Mouse (Mus musculus) spleen, postnatal 4 days (tissue): ENCODE measurements around the gene Barhl1.

Experiments
- DNase-seq, 2 experiments: peaks; one replicate each; pipeline ENCODE4 v3.0.0; 2022; ENCODE audit warnings: low spot score in 2 of 2

Gene Barhl1

DNA sequence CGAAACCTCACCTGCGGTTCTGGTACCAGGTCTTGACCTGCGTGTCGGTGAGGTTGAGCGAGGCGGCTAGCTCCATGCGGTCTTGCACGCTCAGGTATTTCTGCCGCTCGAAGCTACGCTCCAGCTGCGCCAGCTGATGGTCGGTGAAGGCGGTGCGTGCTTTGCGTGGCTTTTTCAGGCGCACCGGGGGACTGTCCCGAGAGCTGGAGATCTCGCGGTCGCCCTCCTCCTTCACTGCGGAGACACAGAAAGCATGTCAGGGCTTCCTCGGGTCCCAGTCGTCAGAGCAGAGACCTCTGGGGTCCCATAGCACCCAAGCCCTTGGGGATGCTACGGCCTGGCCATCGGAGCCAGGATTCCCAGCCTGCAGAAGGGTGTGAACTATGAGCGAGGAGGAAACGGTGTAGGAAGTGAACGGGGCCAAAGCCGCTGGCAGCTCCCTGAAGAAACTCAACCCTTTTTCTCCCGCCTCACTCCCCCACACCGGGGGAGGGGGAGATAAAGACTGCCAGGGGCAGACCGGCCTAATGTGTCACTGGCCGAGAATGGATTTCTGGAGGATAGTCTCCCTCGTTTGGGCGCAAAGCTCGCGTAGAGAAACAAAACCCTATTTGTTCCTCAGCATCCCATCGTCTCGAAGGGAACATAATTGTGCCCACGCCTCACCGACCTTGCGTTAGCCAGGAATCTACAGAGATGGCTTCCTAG lies 5.0 kb downstream of the Barhl1 start:
- no peak for DNase-seq

DNA sequence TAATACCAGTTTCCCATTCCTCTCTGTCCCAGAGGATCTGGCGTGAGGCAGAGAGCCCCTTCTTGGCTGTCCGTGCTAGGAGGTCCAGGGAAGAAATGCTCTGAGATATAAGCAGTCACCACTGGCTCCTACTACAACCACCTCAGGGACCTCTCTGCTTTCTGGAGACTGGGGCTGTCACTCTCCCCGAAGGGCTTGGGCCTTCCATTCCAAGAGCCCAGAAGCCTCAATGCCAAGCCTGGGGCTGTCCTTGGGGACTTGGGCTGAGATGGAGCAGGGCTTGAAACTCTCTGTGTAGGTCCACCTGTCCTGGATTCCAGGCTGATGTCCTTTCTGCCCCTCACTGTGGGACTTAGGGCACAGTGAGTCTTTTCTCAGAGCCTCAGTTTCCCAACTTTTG lies 5.6 kb downstream of the Barhl1 start:
- DNase-seq = no peak

DNA sequence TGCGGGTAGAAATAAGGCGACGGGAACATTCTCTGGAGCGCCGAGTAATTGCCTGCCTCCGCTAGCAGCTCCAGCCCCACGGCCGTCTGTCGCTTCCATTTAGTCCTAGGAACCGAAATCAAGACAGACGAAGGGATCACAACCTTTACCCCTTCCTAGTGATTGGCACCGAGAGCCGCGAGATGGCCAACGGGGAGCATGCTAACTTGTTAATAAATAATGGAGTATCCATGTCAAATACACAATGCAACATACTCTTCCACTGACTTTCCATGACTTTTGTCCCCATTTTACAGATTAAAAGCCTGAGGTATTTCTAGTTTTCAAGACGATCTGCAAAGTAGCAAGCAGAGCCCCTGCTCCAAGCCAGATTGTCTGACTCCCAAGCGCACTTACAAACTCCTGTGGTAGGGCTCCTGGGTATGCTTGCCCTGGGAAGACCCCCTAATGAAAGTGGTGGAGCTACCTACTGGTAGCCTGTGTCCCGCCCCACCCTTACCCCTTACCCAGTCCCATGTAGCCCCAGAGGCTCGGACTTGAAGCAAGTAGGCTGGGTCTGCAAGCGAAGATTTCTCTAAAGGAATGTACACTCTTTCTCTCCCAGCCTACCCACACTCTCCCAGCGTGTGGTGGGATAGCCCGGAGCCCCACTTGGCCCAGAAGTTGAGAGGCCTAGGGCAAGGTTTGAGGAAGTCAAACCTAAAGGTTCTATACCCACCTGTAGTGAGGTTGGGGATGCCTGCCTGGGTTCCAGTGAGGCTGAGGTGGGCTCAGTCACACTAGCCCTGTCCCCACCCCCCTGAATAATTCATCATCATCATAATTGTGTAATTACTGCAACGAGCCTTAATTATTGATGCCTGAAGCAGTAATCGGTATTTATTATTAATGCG lies 6.4 kb downstream of the Barhl1 start:
- no peak for DNase-seq

DNA sequence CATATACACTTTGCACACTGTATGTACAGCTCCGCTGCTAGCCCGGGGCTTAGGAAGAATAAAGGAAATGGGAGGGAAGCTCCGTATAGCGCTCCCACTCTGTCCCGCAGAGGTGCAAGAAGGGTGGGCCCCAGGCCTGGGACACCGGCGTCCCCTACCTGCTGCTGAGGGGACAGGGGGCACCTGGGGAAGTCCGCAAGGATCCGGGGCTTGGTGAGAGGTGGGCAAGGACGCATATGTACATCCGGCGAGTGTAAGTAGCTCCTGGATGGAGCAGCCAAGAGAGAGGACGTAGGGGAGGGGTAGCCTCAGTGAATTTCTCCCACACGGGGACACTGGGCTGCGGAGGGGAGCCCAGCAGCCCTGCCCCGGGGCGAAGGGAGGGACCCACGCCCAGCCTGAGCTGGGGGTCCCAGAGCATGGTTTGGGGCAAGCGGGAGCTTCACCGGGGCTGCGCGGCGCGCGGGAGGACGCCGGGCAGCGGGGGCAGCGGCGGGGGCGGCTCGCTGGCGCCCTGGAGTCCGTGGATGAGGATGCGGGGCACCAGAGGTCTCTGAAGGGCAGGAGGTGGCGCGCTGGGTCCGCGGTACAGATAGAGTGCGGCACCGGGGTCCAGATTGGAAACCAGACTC lies 7.2 kb downstream of the Barhl1 start:
- DNase-seq = no peak

DNA sequence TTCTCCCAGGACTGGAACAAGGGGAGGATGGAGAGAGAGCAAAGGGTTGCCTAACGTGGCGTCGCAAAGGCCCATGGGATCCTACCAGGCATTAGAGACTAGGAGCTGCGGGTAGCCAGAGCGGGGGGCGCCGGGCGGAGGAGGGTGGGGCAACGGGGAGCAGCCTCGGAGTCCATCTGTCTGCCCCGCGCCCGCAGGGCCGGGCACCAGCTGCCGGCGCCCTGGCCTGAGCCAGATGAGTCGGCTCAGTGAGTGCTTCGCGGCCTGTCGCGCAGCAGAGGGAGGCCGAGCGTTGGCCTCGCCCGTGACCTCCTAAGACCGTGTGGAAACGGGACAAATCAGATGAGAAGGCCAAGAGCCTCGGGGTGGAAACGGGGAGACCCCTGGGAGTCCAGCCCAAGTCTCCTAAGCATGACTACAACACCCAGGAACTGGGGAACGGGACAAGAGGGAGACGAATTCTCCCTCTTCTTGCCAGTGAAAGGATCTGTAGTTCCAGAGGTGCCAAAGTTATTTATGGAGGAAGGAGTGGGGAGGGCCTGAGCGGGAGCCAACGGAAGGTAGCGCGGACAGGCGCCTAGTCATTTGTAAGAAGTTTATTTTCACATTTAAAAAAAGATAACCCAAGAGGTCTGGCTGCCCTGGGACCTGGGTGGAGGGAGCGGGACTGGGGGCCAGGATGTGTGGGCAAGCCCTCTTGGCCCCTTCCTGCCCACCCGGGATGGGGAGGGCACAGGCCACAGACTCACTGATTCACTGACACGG lies 7.9 kb downstream of the Barhl1 start:
- no peak for DNase-seq

DNA sequence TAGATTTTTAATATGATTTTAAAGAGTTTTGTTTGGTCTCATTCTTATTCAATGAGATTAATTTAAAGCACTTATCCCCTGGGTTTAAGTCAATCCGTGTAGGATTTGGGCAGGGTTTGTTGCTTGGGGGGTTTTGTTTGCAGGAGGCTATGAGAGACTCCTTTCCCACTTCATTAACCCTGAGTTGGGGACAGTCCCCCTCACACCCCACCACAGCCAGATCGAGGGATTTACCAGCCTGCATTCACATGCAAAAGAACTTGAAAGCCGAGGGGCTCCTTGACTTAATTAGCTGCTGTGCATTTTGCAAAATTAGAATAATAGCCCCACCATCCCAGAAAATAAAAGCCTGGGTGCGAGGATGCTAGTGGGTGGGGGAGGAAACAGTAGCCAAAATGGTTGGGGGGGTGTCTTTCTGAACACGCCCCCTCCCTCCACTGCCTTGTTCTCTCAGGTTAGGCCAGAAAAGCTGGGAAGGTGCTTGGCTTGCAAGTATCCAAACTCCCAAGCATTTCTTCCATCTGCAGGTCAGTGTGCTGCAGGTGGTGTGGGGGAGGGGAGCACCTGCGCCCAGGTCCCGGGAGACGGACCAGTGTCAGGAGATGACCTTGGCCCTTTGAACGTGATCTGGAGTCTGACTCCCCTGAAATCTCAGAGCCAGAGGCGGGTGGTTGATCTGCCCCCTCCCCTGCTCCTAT lies 8.6 kb downstream of the Barhl1 start:
- DNase-seq = no peak

DNA sequence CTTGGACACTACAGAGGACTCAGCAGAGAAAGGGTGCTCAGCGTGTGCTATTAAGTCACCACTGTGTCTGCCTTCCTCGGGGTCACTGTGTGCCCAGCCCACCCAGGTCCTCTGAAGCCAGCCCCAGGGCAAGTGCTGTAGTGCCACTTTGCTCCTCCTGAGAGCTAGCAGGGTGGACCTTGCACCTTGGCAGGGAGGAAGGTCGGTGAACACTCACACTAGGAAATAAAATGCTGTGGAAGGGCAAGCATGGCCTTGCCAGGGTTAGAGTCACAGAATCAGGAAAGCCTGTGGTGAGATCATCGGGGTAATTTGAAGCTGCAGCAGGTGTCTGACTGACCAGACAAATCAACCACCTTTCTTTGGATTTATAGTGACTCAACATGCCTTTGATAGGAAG lies 10.9 kb downstream of the Barhl1 start:
- no peak for DNase-seq

DNA sequence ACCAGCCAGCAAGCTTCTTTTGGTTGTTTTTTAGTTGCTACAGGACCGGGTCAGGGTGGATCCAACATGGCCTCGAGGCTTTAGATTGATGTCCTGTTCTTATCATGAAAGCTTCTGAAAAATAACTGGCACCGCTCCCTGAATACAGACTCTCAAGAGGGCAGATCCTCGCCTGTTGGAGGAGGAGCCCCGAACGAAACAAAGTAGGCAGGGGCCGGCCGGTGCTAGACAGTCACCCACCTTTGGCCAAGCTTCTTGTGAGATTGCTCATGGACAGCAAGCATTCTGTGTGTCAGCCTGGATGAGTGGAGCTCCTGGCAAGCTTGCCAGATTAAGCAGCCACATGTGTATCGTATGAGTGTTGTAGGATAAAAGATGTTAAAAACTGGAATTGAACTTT lies 11.7 kb downstream of the Barhl1 start:
- no peak for DNase-seq

DNA sequence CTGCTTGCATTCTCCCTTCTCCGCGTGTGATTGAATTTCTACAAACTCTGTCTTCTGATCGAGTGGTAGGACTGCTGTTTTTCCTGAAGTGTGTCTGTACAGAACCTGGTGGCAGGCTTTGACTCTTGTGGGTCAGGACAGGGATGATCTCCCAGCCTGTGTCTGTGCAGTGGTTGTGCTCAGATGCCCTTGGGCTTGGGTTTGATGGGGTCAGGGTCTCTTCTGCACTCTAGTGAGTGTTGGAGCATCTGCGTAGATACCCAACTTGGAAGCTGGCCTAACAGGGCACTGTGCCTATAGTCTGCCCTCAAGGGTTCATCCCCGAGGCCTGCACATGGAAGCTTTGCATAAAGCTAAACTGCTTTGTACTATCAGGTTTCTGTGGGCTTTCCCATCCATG lies 12.6 kb downstream of the Barhl1 start:
- DNase-seq = no peak

DNA sequence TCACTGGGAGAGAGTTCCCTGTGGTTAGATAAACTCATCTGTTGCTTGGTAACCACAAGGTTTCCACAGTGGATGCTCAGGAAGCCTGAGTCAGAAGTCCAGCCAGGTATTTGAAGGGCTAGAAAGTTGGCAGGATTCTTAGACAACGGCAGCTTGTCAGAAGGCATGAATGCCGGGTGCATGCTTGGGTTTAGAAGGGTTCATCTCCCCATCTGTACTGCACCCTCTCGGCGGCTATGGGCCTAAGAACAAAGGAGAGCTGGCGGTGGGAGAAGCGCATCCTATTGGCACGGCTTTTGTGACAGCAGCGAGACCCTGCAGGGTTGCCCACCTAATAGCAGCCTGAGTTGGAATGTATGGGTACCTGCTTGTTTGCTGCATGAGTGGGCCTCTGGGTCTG lies 14.2 kb downstream of the Barhl1 start:
- DNase-seq = no peak

DNA sequence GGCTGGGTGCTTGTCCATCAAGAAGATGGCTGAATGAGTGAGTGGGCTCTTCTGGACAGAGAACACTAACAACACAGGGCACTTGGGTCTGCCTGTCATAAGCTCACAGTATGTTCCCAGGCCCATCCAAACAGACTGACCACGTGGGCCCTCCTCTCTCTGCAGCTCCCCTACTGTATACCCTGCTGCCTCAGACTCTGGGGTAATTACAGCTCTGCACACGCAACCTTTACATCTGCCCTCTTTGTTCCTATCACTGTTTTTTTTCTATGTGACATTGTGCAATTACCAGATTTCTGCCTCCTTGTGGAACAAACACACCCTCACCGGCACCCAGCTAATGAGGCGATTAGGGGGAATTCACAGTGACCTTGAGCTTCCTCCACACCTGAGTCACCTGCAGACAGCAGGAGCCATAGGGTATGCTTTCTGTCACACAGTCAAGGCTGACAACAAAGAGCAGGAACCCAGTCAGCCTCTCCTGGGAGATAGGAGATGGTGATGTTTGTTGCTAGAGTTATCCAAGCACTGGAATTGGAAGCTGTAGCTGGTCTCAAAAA lies 19.0 kb downstream of the Barhl1 start:
- DNase-seq = no peak

DNA sequence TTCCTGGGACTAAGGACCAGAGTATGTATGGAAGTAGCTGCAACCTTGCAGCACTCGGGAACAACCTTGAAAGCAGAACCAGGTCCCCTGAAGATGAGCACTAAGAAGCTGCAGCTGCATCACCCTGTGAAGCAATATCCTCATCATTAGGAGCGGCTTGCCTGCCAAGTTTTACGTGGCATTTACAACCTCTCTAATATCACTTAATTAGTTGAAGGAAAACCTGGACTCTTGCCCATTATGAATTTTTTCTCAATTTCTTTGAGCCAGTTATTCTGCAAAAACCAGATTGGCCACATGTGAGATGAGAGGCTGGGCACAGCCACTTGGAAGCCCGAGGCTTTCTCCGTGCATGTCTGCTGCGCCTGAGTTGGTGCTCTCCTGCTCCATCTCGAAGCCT lies 20.6 kb downstream of the Barhl1 start:
- no peak for DNase-seq

DNA sequence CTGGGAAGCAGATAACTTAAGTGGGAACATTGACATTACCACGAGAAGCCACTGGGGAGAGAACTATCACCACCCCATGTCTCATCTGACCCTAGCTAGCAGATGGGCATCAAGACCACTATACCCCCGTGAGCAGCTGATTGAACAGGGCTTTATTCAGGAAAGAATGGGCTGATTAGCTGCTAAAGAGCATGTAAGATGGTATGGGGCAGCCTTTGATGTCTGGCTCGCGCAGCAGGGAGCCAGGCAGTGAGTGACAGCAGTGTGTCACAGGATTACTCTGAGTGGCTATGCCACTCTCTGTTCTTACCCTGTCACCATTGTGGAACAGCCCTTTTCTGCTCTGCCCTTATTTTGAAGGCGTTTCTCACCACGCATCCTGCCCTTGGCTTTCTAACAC lies 22.9 kb downstream of the Barhl1 start:
- no peak for DNase-seq

DNA sequence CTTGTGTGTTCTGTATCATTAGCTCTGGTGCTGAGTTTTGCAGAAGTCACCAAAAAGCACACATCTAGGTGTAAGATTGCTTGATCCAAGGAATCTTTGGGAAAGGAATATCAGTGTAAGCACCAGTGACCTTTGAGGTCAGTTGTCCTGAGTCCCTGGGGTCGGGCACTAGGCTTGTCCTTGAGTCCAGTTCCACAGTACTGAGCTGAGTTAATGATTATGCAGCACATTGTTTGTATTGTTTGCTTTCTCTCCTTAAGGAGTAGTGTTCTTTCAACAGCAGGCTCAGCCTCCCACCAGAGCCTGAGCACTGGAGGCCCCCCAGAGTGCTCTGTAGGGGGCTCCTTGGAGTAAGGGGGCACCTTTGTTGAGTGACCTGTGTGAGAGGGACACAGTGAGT lies 23.7 kb downstream of the Barhl1 start:
- DNase-seq = no peak

DNA sequence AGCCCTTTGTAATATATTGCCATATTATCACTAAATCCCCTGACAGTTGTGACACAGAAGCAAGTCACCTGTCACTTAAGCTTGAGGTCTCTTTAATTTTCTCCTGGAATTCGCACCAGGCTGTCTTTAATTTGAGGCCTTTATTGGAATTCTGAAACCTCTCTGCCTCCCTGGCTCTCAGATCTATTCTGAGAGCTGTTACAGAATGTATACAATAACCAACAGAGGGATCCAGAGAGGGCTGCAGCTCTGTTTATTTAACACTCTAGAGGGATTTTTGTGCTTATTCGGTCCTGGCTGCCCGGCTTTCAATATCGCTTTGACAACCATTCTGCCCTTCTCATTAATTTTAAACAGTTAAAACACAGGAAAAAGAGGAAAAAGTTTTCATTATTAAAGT lies 31.6 kb downstream of the Barhl1 start:
- DNase-seq = no peak

DNA sequence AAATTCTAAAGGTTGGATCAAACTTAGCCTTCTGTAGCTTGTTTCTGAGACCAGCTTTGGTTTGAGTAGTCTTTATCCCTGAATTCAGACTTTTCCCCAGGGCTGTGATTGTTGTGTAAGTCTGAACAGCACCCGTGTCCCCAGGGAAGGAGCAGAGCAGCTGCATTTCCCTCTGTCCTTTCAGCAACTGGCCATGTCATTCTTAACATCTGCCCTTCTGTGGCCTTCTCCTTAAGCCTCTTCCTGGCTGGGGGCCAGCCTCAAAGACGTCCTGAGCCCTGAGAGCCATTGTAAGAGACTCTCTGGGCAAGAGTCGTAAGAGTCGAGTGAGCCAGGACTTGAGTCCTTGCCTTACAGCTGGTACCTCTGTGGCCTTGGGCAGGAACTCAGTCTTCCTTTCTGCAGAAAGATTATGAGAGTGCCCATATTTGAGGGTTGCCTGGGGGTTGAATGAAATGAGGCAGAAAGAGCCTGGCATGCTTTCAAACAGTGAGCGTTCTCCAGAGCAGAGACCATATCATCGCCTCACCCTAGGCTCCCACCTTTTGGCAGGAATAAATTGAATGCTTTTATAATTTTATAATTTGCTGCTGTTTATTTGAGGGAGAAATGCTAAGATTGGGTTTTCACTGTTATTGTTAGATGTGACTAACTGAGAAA lies 33.5 kb downstream of the Barhl1 start:
- DNase-seq = no peak

DNA sequence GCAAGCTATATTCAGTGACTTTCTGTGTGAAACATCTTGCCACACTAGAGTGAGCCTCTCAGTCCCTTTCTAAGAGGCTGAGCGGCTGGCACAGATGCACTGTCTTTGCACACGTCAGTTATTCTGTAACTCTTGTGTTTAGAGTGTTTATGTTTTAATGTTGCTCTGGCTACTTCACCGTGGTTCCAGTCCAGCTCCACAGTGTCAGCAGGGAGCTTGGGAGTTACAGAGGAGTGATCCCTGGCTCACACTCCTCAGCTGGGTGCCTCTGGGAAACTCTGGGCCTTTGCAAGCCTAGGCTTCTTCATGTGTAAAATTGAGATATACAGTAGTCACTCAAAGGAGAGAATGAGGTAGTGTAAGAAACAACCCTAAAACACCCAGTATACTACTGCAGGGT lies 34.4 kb downstream of the Barhl1 start:
- DNase-seq = no peak

DNA sequence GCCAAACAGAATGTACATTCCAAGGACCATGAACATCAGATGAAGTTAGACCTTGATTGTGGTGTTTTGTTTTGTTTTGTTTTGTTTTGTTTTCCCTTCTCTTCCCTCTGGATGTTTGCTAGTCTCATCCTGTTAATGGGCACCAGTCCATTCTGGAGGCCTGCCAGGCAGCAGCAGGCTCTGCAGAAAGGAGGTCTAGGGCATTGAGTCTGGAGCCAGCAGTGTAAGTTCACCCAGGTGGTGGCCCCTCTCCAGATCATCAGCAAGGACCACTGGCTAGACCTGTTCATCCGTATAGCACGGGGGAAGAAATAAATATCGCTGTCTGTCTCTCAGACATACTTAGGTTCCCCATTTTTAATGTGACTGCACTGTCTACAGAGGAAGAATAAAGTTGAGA lies 35.2 kb downstream of the Barhl1 start:
- no peak for DNase-seq

DNA sequence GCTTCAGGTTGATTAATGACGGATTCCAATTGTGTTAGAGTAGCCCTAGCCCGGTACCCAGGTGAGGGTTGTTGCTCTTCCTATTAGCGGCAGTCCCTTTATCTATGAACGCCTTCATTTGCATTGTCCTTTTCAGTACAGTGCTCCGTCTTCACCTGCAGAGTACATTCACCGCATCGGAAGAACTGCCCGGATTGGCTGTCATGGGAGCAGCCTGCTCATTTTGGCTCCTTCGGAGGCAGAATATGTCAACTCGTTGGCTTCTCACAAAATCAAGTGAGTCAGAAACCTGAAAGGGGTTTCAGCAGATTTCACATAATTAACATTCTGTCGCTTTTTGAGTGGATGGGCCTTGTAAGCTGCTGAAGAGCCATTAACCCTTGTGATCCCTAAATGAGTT lies 40.9 kb downstream of the Barhl1 start:
- DNase-seq = no peak

DNA sequence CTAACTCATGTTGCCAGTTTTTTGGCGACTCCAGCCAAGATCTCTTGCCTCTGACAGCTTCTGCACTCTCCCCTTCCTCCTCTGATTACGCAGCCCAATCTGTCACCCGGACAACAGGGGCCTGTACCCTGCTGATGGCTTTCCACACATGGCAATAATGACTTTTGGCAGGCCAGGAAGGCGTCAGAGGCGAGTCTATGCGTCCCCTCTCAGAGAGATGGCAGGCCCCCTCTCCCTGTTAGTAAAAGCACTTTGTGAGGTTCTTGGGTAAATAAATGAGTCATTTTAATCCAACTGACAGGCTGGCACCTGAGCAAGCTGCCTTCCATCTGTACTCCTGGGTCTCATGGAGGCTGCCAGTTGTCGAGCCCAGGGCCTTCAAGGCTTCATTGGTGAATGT lies 49.0 kb downstream of the Barhl1 start:
- DNase-seq = no peak

DNA sequence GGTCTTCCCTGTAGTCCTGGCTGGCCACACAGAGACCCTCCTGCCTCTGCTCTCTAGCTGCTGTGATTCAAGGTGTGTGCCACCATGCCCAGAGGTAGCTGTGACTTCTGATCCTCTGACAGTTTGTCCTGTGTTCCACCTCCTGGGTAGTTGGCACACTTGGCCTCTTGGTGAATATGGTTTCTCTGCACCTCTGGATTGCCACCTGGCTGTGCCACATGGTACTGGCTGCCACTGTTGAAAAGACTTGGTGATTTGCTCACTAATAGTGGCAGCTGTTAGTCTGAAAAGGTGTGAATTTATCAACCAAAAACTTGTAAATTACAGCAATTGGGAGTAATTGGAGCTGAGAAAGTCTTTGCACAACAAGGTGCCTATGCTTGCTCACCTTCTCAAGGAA lies 52.6 kb downstream of the Barhl1 start:
- no peak for DNase-seq
